Mouse (Mus musculus) ES-E14 (cell line): Measurements from ENCODE around the gene Ttk. TPM values are rescaled to one million over a fixed set of nuclear protein-coding genes. Genes with fewer than 3 reads are reported as not detected.

Experiments
- DNase-seq: peaks from one replicate; pipeline ENCODE4 v3.0.0-alpha.2; 2013; ENCODE audit warnings: low read depth, low spot score
- H3K27ac ChIP-seq: 2 replicates; pipeline ENCODE4 v1.5.1; 2012; ENCODE audit warnings: low read depth, mild to moderate bottlenecking, low read length, moderate library complexity, mixed read lengths; ENCODE audit not compliant: poor library complexity, insufficient read depth, severe bottlenecking
- H3K36me3 ChIP-seq: 2 replicates; pipeline ENCODE4 v1.6.1; 2012; ENCODE audit warnings: mild to moderate bottlenecking, low read length, moderate library complexity, mixed read lengths; ENCODE audit not compliant: control insufficient read depth, poor library complexity, insufficient read depth, severe bottlenecking
- H3K4me1 ChIP-seq, 2 experiments: fragments of 150-350 bp in 1 of 2; sonication (generic) in 1 of 2; 2 replicates each; pipeline ENCODE4 v1.6.1; 2012; ENCODE audit warnings: low read length in 2 of 2, mild to moderate bottlenecking in 1 of 2, mixed read lengths in 1 of 2; ENCODE audit not compliant: control insufficient read depth in 2 of 2, insufficient read depth in 2 of 2, poor library complexity in 1 of 2
- H3K4me3 ChIP-seq, 2 experiments: fragments of 150-350 bp in 1 of 2; sonication (generic) in 1 of 2; 2 replicates each; pipeline ENCODE4 v1.5.1; 2012; ENCODE audit warnings: low read length in 2 of 2, low read depth in 1 of 2, mild to moderate bottlenecking in 1 of 2, mixed read lengths in 1 of 2; ENCODE audit not compliant: insufficient read depth in 1 of 2, poor library complexity in 1 of 2, severe bottlenecking in 1 of 2
- H3K9ac ChIP-seq: 2 replicates; pipeline ENCODE4 v1.6.1; 2012; ENCODE audit warnings: low read depth, mild to moderate bottlenecking, low read length, mixed read lengths; ENCODE audit not compliant: poor library complexity, insufficient read depth, severe bottlenecking
- H3K9me3 ChIP-seq: fragments of 150-350 bp; sonication (generic); 2 replicates; pipeline ENCODE4 v1.6.1; 2012; ENCODE audit warnings: low read depth, mild to moderate bottlenecking, low read length; ENCODE audit not compliant: control insufficient read depth, insufficient read depth
- CHD2 ChIP-seq: IDR thresholded peaks from 2 replicates; pipeline ENCODE4 v1.6.1; 2014; ENCODE audit warnings: mild to moderate bottlenecking, low read depth, low read length, inconsistent platforms
- HCFC1 ChIP-seq: IDR thresholded peaks from 2 replicates; pipeline ENCODE4 v1.6.1; 2012; ENCODE audit warnings: low read length, inconsistent platforms, borderline replicate concordance; ENCODE audit not compliant: insufficient read depth
- MAFK ChIP-seq: IDR thresholded peaks from 2 replicates; pipeline ENCODE4 v1.6.1; 2014; ENCODE audit warnings: mild to moderate bottlenecking, low read depth, low read length, inconsistent platforms; ENCODE audit not compliant: insufficient read depth
- ZC3H11A ChIP-seq: IDR thresholded peaks from 2 replicates; pipeline ENCODE4 v1.6.1; 2012; ENCODE audit warnings: low read depth, mild to moderate bottlenecking, inconsistent platforms, low read length, borderline replicate concordance
- ZNF384 ChIP-seq: IDR thresholded peaks from 2 replicates; pipeline ENCODE4 v1.6.1; 2012; ENCODE audit warnings: low read depth, low read length, inconsistent platforms
- in situ Hi-C, 2 experiments: fragments of 600-800 bp; cut with MboI; formaldehyde crosslinking; loops; one replicate each; pipeline ENCODE4 v1.15.1; 2025; ENCODE audit warnings: low sequenced_read_pairs in 2 of 2, inconsistent platforms in 1 of 2; ENCODE audit not compliant: unreplicated experiment in 2 of 2
- total RNA-seq: library from RNA; depleted of rRNA; stranded (reverse); fragments of 300-350 nt; gene quantifications from 2 replicates; pipeline ENCODE4 v1.2.3, GENCODE M21; 2012

The Ttk gene
- total RNA-seq, 1 experiment = 39.8 TPM

- no peaks in the 10 kb centered on the region; a peak in 1 of 4 replicates for H3K4me1 ChIP-seq
- DNase-seq = peak; percentile 33
- in situ Hi-C loops = no loop called here
- TF ChIP-seq MAFK (no peak), ZC3H11A (0 out of 2 replicates have a peak, but pooled peaks have one; percentile 13)
- no peaks in the 10 kb centered on the region for H3K36me3 ChIP-seq
- H3K9ac ChIP-seq = no peak overlapping the region
- H3K4me3 ChIP-seq = no peak overlapping the region
- no peaks in the 10 kb centered on the region for H3K9me3 ChIP-seq
- H3K27ac ChIP-seq = no peak overlapping the region
Observed at GRCm38 (mm10) chr9:83807562-83807961, 26.9 kb upstream of the Ttk start.

- no peaks in the 10 kb centered on the region for H3K36me3 ChIP-seq
- no peaks in the 10 kb centered on the region for H3K9me3 ChIP-seq
Observed at GRCm38 (mm10) chr9:83819188-83819587, 15.3 kb upstream of the Ttk start.

GRCm38 (mm10) chr9:83820976-83821375 lies 13.5 kb upstream of the Ttk start:
- no peak for TF ChIP-seq CHD2
- no peaks in the 10 kb centered on the region for H3K36me3 ChIP-seq
- 0 out of 4 replicates have a peak, but pooled peaks cover 0 to 2% of the 10 kb centered on the region in 2 experiments for H3K4me1 ChIP-seq
- no peak overlapping the region for H3K4me3 ChIP-seq
- no peaks in the 10 kb centered on the region for H3K9me3 ChIP-seq
- H3K27ac ChIP-seq = no peak overlapping the region
- in situ Hi-C loops = no loop called here
- no peak for DNase-seq
- no peak overlapping the region for H3K9ac ChIP-seq

More at GRCm38 (mm10) chr9:83819188-83819587, 15.3 kb upstream of the Ttk start:
- no peak for DNase-seq
- Histone ChIP-seq H3K9ac (no peak overlapping the region), H3K4me3 (no peak overlapping the region), H3K27ac (no peak overlapping the region), H3K4me1 (0 out of 4 replicates have a peak, but pooled peaks cover 0 to 2% of the 10 kb centered on the region in 2 experiments)
- in situ Hi-C loops = no loop called here
- TF ChIP-seq ZNF384 (no peak), CHD2 (no peak), HCFC1 (no peak), ZC3H11A (no peak), MAFK (no peak)

GRCm38 (mm10) chr9:83822925-83823324 lies 11.6 kb upstream of the Ttk start:
- Histone ChIP-seq H3K36me3 (no peaks in the 10 kb centered on the region), H3K9me3 (no peaks in the 10 kb centered on the region), H3K9ac (no peak overlapping the region), H3K27ac (no peak overlapping the region), H3K4me1 (0 out of 4 replicates have a peak, but pooled peaks cover 0 to 2% of the 10 kb centered on the region in 2 experiments), H3K4me3 (no peak overlapping the region)
- in situ Hi-C loops = no loop called here
- DNase-seq = no peak
- TF ChIP-seq ZNF384 = no peak
- no peak for TF ChIP-seq HCFC1
- TF ChIP-seq MAFK = no peak
- no peak for TF ChIP-seq ZC3H11A
- TF ChIP-seq CHD2 = no peak

GRCm38 (mm10) chr9:83829896-83830295 lies 4.6 kb upstream of the Ttk start:
- in situ Hi-C loops = no loop called here

More at GRCm38 (mm10) chr9:83829896-83830295, 4.6 kb upstream of the Ttk start:
- H3K9ac ChIP-seq = no peak overlapping the region
- no peak for DNase-seq
- H3K4me1 ChIP-seq = no peaks in the 10 kb centered on the region
- TF ChIP-seq ZNF384 (no peak), HCFC1 (no peak), ZC3H11A (no peak), CHD2 (no peak), MAFK (no peak)
- H3K27ac ChIP-seq = no peak overlapping the region
- no peaks in the 10 kb centered on the region for H3K36me3 ChIP-seq
- H3K4me3 ChIP-seq = no peak overlapping the region
- H3K9me3 ChIP-seq = no peaks in the 10 kb centered on the region
